Mouse (Mus musculus): ENCODE measurements around the gene Rarg. TPM values are rescaled to one million over a fixed set of nuclear protein-coding genes. Genes with fewer than 3 reads are reported as not detected.

Rarg gene
- polyA plus RNA-seq, 1 experiment from 2014 or later = 118 TPM

GRCm38 (mm10) chr15:102198841-102199240, 58.5 kb downstream of the Rarg start:
- H3K27me3 ChIP-seq (ENCODE audit: control insufficient read depth, insufficient read depth, low read length) = no peaks in the 10 kb centered on the region
- no peak overlapping the region for H3K4me3 ChIP-seq (ENCODE audit: low read depth, low read length)
- H3K36me3 ChIP-seq (ENCODE audit: control insufficient read depth, insufficient read depth, low read length) = no peaks in the 10 kb centered on the region; the same call in 1 of the 2 replicates
- no peak overlapping the region for H3K4me2 ChIP-seq (ENCODE audit: low read depth, severe bottlenecking)
- ATAC-seq (ENCODE audit: insufficient number of reproducible peaks, low FRiP score, low TSS enrichment, low read depth) (no peak), DNase-seq (ENCODE audit: low spot score) (no peak)
- peaks cover 3% of the 10 kb centered on the region; the same call in 1 of the 2 replicates for H3K4me1 ChIP-seq (ENCODE audit: control insufficient read depth, insufficient read depth, low read length)
- H3K9me3 ChIP-seq (ENCODE audit: control insufficient read depth, low read length) = no peaks in the 10 kb centered on the region
- H3K27ac ChIP-seq (replicated peaks; ENCODE audit: low read depth, low read length) = no peak overlapping the region
- H3K9ac ChIP-seq (ENCODE audit: low read length) = no peak overlapping the region
- 83% methylated on average over 4 of the region's 4 CpGs for WGBS

GRCm38 (mm10) chr15:102195373-102195772, 61.9 kb downstream of the Rarg start:
- H3K4me3 ChIP-seq (ENCODE audit: low read depth, low read length) = no peak overlapping the region
- no peak for ATAC-seq (ENCODE audit: insufficient number of reproducible peaks, low FRiP score, low TSS enrichment, low read depth)
- no peak overlapping the region for H3K9ac ChIP-seq (ENCODE audit: low read length)
- no peak for DNase-seq (ENCODE audit: low spot score)
- H3K9me3 ChIP-seq (ENCODE audit: control insufficient read depth, low read length) = no peaks in the 10 kb centered on the region
- H3K4me1 ChIP-seq (ENCODE audit: control insufficient read depth, insufficient read depth, low read length) = no peaks in the 10 kb centered on the region
- H3K27me3 ChIP-seq (ENCODE audit: control insufficient read depth, insufficient read depth, low read length) = no peaks in the 10 kb centered on the region
- H3K4me2 ChIP-seq (ENCODE audit: low read depth, severe bottlenecking) = no peak overlapping the region
- WGBS = 83% methylated on average over 4 of the region's 4 CpGs
- H3K27ac ChIP-seq (replicated peaks; ENCODE audit: low read depth, low read length) = no peak overlapping the region
- H3K36me3 ChIP-seq (ENCODE audit: control insufficient read depth, insufficient read depth, low read length) = no peaks in the 10 kb centered on the region; the same call in 1 of the 2 replicates

- H3K27me3 ChIP-seq (ENCODE audit: control insufficient read depth, insufficient read depth, low read length) = no peaks in the 10 kb centered on the region
- DNase-seq (ENCODE audit: low spot score) = no peak
- H3K4me3 ChIP-seq (ENCODE audit: low read depth, low read length) = no peak overlapping the region
- WGBS = 89% methylated on average over 4 of the region's 4 CpGs
- no peak for ATAC-seq (ENCODE audit: insufficient number of reproducible peaks, low FRiP score, low TSS enrichment, low read depth)
- H3K9ac ChIP-seq (ENCODE audit: low read length) = no peak overlapping the region
- H3K27ac ChIP-seq (replicated peaks; ENCODE audit: low read depth, low read length) = no peak overlapping the region
- no peaks in the 10 kb centered on the region for H3K9me3 ChIP-seq (ENCODE audit: control insufficient read depth, low read length)
- H3K36me3 ChIP-seq (ENCODE audit: control insufficient read depth, insufficient read depth, low read length) = no peaks in the 10 kb centered on the region; the same call in 1 of the 2 replicates
- H3K4me2 ChIP-seq (ENCODE audit: low read depth, severe bottlenecking) = no peak overlapping the region
- H3K4me1 ChIP-seq (ENCODE audit: control insufficient read depth, insufficient read depth, low read length) = no peaks in the 10 kb centered on the region
Observed at GRCm38 (mm10) chr15:102194439-102194838, 62.9 kb downstream of the Rarg start.

GRCm38 (mm10) chr15:102193652-102194051, 63.7 kb downstream of the Rarg start:
- ATAC-seq (ENCODE audit: insufficient number of reproducible peaks, low FRiP score, low TSS enrichment, low read depth) (no peak), DNase-seq (ENCODE audit: low spot score) (no peak)
- no peak overlapping the region for H3K27ac ChIP-seq (replicated peaks; ENCODE audit: low read depth, low read length)
- H3K4me3 ChIP-seq (ENCODE audit: low read depth, low read length) = no peak overlapping the region
- H3K27me3 ChIP-seq (ENCODE audit: control insufficient read depth, insufficient read depth, low read length) = no peaks in the 10 kb centered on the region
- 89% methylated on average over 4 of the region's 4 CpGs for WGBS
- H3K9me3 ChIP-seq (ENCODE audit: control insufficient read depth, low read length) = no peaks in the 10 kb centered on the region
- H3K4me1 ChIP-seq (ENCODE audit: control insufficient read depth, insufficient read depth, low read length) = no peaks in the 10 kb centered on the region
- H3K36me3 ChIP-seq (ENCODE audit: control insufficient read depth, insufficient read depth, low read length) = no peaks in the 10 kb centered on the region; the same call in 1 of the 2 replicates
- H3K9ac ChIP-seq (ENCODE audit: low read length) = no peak overlapping the region
- H3K4me2 ChIP-seq (ENCODE audit: low read depth, severe bottlenecking) = no peak overlapping the region

- no peak for ATAC-seq (ENCODE audit: insufficient number of reproducible peaks, low FRiP score, low TSS enrichment, low read depth)
- Histone ChIP-seq H3K4me2 (ENCODE audit: low read depth, severe bottlenecking) (no peak overlapping the region), H3K27me3 (ENCODE audit: control insufficient read depth, insufficient read depth, low read length) (no peaks in the 10 kb centered on the region), H3K36me3 (ENCODE audit: control insufficient read depth, insufficient read depth, low read length) (no peaks in the 10 kb centered on the region; the same call in 1 of the 2 replicates), H3K27ac (replicated peaks; ENCODE audit: low read depth, low read length) (no peak overlapping the region), H3K4me1 (ENCODE audit: control insufficient read depth, insufficient read depth, low read length) (no peaks in the 10 kb centered on the region), H3K9ac (ENCODE audit: low read length) (no peak overlapping the region), H3K4me3 (ENCODE audit: low read depth, low read length) (no peak overlapping the region), H3K9me3 (ENCODE audit: control insufficient read depth, low read length) (no peaks in the 10 kb centered on the region)
- WGBS = 66% methylated on average over 5 of the region's 5 CpGs
- no peak for DNase-seq (ENCODE audit: low spot score)
Observed at GRCm38 (mm10) chr15:102192820-102193386, 64.4 kb downstream of the Rarg start.

GRCm38 (mm10) chr15:102192271-102192812, 65.0 kb downstream of the Rarg start:
- WGBS = 71% methylated on average over 7 of the region's 7 CpGs
- Histone ChIP-seq H3K27ac (replicated peaks; ENCODE audit: low read depth, low read length) (no peak overlapping the region), H3K4me3 (ENCODE audit: low read depth, low read length) (no peak overlapping the region), H3K27me3 (ENCODE audit: control insufficient read depth, insufficient read depth, low read length) (no peaks in the 10 kb centered on the region), H3K4me2 (ENCODE audit: low read depth, severe bottlenecking) (no peak overlapping the region), H3K9ac (ENCODE audit: low read length) (no peak overlapping the region), H3K9me3 (ENCODE audit: control insufficient read depth, low read length) (no peaks in the 10 kb centered on the region), H3K4me1 (ENCODE audit: control insufficient read depth, insufficient read depth, low read length) (no peaks in the 10 kb centered on the region), H3K36me3 (ENCODE audit: control insufficient read depth, insufficient read depth, low read length) (no peaks in the 10 kb centered on the region; the same call in 1 of the 2 replicates)
- ATAC-seq (ENCODE audit: insufficient number of reproducible peaks, low FRiP score, low TSS enrichment, low read depth) (no peak), DNase-seq (ENCODE audit: low spot score) (no peak)

- Histone ChIP-seq H3K36me3 (ENCODE audit: control insufficient read depth, insufficient read depth, low read length) (no peaks in the 10 kb centered on the region; the same call in 1 of the 2 replicates), H3K27ac (replicated peaks; ENCODE audit: low read depth, low read length) (no peak overlapping the region), H3K27me3 (ENCODE audit: control insufficient read depth, insufficient read depth, low read length) (no peaks in the 10 kb centered on the region), H3K4me1 (ENCODE audit: control insufficient read depth, insufficient read depth, low read length) (no peaks in the 10 kb centered on the region), H3K4me2 (ENCODE audit: low read depth, severe bottlenecking) (no peak overlapping the region), H3K9me3 (ENCODE audit: control insufficient read depth, low read length) (no peaks in the 10 kb centered on the region), H3K4me3 (ENCODE audit: low read depth, low read length) (no peak overlapping the region), H3K9ac (ENCODE audit: low read length) (no peak overlapping the region)
- DNase-seq (ENCODE audit: low spot score) (no peak), ATAC-seq (ENCODE audit: insufficient number of reproducible peaks, low FRiP score, low TSS enrichment, low read depth) (no peak)
- 54% methylated on average over 7 of the region's 7 CpGs for WGBS
Observed at GRCm38 (mm10) chr15:102191699-102192098, 65.6 kb downstream of the Rarg start.

GRCm38 (mm10) chr15:102188883-102189282, 68.4 kb downstream of the Rarg start:
- no peak for DNase-seq (ENCODE audit: low spot score)
- Histone ChIP-seq H3K4me2 (ENCODE audit: low read depth, severe bottlenecking) (no peak overlapping the region), H3K27ac (replicated peaks; ENCODE audit: low read depth, low read length) (no peak overlapping the region), H3K9me3 (ENCODE audit: control insufficient read depth, low read length) (no peaks in the 10 kb centered on the region), H3K4me3 (ENCODE audit: low read depth, low read length) (no peak overlapping the region), H3K9ac (ENCODE audit: low read length) (no peak overlapping the region), H3K4me1 (ENCODE audit: control insufficient read depth, insufficient read depth, low read length) (no peaks in the 10 kb centered on the region), H3K36me3 (ENCODE audit: control insufficient read depth, insufficient read depth, low read length) (no peaks in the 10 kb centered on the region), H3K27me3 (ENCODE audit: control insufficient read depth, insufficient read depth, low read length) (no peaks in the 10 kb centered on the region)
- no peak for ATAC-seq (ENCODE audit: insufficient number of reproducible peaks, low FRiP score, low TSS enrichment, low read depth)
- WGBS = 69% methylated on average over 6 of the region's 6 CpGs

- Histone ChIP-seq H3K9me3 (ENCODE audit: control insufficient read depth, low read length) (no peaks in the 10 kb centered on the region), H3K27me3 (ENCODE audit: control insufficient read depth, insufficient read depth, low read length) (no peaks in the 10 kb centered on the region), H3K36me3 (ENCODE audit: control insufficient read depth, insufficient read depth, low read length) (no peaks in the 10 kb centered on the region), H3K27ac (replicated peaks; ENCODE audit: low read depth, low read length) (no peak overlapping the region), H3K4me2 (ENCODE audit: low read depth, severe bottlenecking) (no peak overlapping the region), H3K9ac (ENCODE audit: low read length) (no peak overlapping the region), H3K4me3 (ENCODE audit: low read depth, low read length) (no peak overlapping the region), H3K4me1 (ENCODE audit: control insufficient read depth, insufficient read depth, low read length) (no peaks in the 10 kb centered on the region)
- no peak for ATAC-seq (ENCODE audit: insufficient number of reproducible peaks, low FRiP score, low TSS enrichment, low read depth)
- 89% methylated on average over 10 of the region's 10 CpGs for WGBS
- no peak for DNase-seq (ENCODE audit: low spot score)
Observed at GRCm38 (mm10) chr15:102188096-102188495, 69.2 kb downstream of the Rarg start.

All from limb, embryonic 11.5 days (tissue).